Mouse (Mus musculus) embryonic facial prominence, embryonic 14.5 days (tissue): ENCODE measurements around the gene Ndufs1. TPM values are rescaled to one million over a fixed set of nuclear protein-coding genes. Genes with fewer than 3 reads are reported as not detected.
A peak's percentile ranks its signal among the peaks of the same experiment; 100 is the strongest.

Experiments
- ATAC-seq: fragments of 200-750 bp; cut with Nextera tagmentation; 2 replicates; pipeline ENCODE4 v1.8.0; 2017; ENCODE audit warnings: low read depth, moderate number of reproducible peaks, moderate TSS enrichment
- DNase-seq: peaks from one replicate; pipeline ENCODE4 v3.0.0-alpha.2; 2015; ENCODE audit warnings: low spot score
- H3K27ac ChIP-seq: fragments of 300-500 bp; sonication (generic); replicated peaks from 2 replicates; pipeline ENCODE4 v1.5.1; 2014; ENCODE audit warnings: low read depth, mild to moderate bottlenecking, low read length, moderate library complexity
- H3K27me3 ChIP-seq: fragments of 300-500 bp; sonication (generic); replicated peaks from 2 replicates; pipeline ENCODE4 v1.6.1; 2014; ENCODE audit warnings: low read length; ENCODE audit not compliant: control insufficient read depth, insufficient read depth
- H3K36me3 ChIP-seq: fragments of 300-500 bp; sonication (generic); 2 replicates; pipeline ENCODE4 v1.6.1; 2014; ENCODE audit warnings: low read length, mixed read lengths; ENCODE audit not compliant: control insufficient read depth, insufficient read depth
- H3K4me1 ChIP-seq: fragments of 300-500 bp; sonication (generic); 2 replicates; pipeline ENCODE4 v1.6.1; 2014; ENCODE audit warnings: antibody characterized with exemption, low read length; ENCODE audit not compliant: control insufficient read depth, insufficient read depth
- H3K4me2 ChIP-seq: fragments of 300-500 bp; sonication (generic); 2 replicates; pipeline ENCODE4 v1.6.1; 2014; ENCODE audit warnings: low read depth, mild to moderate bottlenecking, low read length, moderate library complexity, mixed read lengths
- H3K4me3 ChIP-seq: fragments of 300-500 bp; sonication (generic); 2 replicates; pipeline ENCODE4 v1.5.1; 2014; ENCODE audit warnings: low read depth, mild to moderate bottlenecking, low read length
- H3K9ac ChIP-seq: fragments of 300-500 bp; sonication (generic); 2 replicates; pipeline ENCODE4 v1.6.1; 2014; ENCODE audit warnings: low read depth, mild to moderate bottlenecking, low read length, moderate library complexity, mixed read lengths
- H3K9me3 ChIP-seq: fragments of 300-500 bp; sonication (generic); 2 replicates; pipeline ENCODE4 v1.6.1; 2016; ENCODE audit warnings: low read length; ENCODE audit not compliant: control insufficient read depth
- WGBS: fragments of 180-500 bp; shearing (Covaris S2); extraction: QIAGEN DNeasy Blood & Tissue Kit; methylation state at CpG from one replicate; pipeline ENCODE4 v1.1.7; 2014; 5-methylcytosine and 5-hydroxymethylcytosine counted together
- polyA plus RNA-seq: library from polyadenylated mRNA; unstranded; fragments of >200 nt; fragmentation: Nextera tagmentation; extraction: Ambion mirVana; gene quantifications from 2 replicates; pipeline ENCODE4 v1.2.1, GENCODE M21; 2014

Gene Ndufs1
- 122 and 131 TPM in 2 replicates for polyA plus RNA-seq

DNA sequence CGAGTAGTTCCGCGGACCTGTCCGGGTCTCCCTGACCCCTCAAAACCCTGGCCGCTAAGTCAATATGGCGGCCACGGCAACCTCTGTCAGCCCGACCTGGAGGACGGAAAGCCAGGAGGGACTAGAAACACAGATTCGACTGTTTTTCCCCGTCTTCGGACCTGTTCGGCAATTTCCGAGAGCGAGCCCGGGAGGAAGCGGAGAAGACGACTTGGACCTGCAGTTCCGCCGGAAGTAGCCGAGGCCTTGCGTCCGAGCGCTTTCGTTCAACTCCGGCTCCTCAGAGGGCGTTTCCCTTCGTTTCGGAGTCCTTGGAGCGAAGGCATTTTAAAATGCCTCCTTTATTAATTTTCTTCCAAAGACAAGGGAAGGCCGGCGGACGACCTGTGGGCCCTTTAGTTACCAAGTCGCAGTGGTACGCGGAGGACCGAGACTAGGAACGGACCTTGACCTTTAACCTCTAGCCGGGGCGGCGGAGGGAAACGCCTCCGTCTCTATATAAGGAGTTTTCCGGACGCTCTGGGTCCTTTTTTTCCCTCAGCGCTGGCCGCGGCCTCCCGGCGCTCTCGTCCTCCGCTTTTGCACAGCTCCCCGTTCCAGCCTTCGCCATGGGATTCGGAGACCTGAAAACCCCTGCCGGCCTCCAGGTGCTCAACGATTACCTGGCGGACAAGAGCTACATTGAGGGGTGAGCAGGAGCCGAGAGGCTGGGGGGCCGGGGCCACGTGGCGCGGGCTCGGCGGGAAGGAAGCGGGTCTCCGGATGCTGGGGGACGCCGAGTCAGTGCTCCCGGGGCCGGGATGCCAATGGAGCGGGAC lies at the start of gene Ndufs1, which contains the start of gene Eef1b2:
TSS of gene Ndufs1 (minus strand) at position 230 of the 818 bp plus-strand sequence.
TSS of gene Eef1b2 (plus strand) at position 222 of the 818 bp plus-strand sequence.
- Histone ChIP-seq H3K4me2 (peak within 1 kb of the TSS; percentile 90), H3K4me1 (peaks cover 15% of the 10 kb centered on the region; the same call in 1 of the 2 replicates), H3K27ac (peak within 1 kb of the TSS; percentile 92), H3K9me3 (no peaks in the 10 kb centered on the region), H3K9ac (peak within 1 kb of the TSS; percentile 96), H3K36me3 (peaks cover 37% of the 10 kb centered on the region), H3K4me3 (peak within 1 kb of the TSS; percentile 98), H3K27me3 (no peaks in the 10 kb centered on the region)
- 0% methylated on average over 63 of the region's 72 CpGs for WGBS
- DNase-seq (peak; percentile 99), ATAC-seq (peak; percentile 92)

DNA sequence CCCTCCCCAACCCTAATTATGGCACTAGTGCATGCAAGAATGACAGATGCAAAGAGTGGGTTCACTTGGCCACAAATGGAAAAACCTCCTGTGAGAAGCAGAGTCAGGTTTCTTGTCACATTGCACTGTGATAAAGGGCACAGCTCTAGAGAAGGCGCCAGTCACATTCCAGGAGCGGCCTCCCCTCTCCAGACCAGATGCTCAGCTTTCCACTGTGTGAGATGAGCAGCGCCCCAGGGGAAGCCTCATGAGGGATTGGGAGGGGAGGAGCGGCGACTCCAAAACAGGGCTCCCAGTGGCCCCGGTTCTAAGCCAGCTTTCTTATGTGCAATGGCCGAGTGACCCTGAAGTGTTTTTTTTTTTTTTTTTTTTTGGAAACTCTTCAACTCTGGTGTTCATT lies 49.3 kb upstream of the Ndufs1 start:
- Histone ChIP-seq H3K27ac (no peak overlapping the region), H3K4me2 (no peak overlapping the region), H3K4me1 (0 out of 2 replicates have a peak, but pooled peaks cover 4% of the 10 kb centered on the region), H3K9ac (no peak overlapping the region), H3K4me3 (no peak overlapping the region), H3K27me3 (no peaks in the 10 kb centered on the region), H3K36me3 (no peaks in the 10 kb centered on the region), H3K9me3 (no peaks in the 10 kb centered on the region)
- DNase-seq (peak; percentile 79), ATAC-seq (peak; percentile 79)
- 12% methylated on average over 7 of the region's 7 CpGs for WGBS

DNA sequence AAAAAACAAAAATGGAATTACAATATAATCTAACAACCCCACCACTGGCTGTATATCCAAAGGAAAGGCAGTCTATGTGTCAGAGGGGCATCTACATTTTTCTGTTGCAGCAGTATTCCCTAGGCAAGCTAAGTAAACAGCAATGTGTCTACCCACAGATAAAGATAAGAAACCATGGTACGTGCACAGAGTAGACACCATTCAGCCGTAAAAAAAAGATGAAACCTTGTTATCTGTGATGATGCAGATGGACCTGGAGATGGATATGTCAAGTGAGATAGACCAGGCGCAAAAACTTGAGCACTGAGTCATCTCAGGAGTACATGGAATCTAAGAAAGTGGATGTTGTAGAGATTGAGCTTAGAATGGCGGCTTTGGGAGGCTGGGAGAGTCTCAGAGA lies 48.4 kb upstream of the Ndufs1 start:
- Histone ChIP-seq H3K27ac (no peak overlapping the region), H3K4me3 (no peak overlapping the region), H3K9ac (no peak overlapping the region), H3K9me3 (no peaks in the 10 kb centered on the region), H3K36me3 (no peaks in the 10 kb centered on the region), H3K27me3 (no peaks in the 10 kb centered on the region), H3K4me2 (no peak overlapping the region), H3K4me1 (0 out of 2 replicates have a peak, but pooled peaks cover 4% of the 10 kb centered on the region)
- no peak for ATAC-seq
- 81% methylated on average over 4 of the region's 4 CpGs for WGBS
- DNase-seq: no peak

DNA sequence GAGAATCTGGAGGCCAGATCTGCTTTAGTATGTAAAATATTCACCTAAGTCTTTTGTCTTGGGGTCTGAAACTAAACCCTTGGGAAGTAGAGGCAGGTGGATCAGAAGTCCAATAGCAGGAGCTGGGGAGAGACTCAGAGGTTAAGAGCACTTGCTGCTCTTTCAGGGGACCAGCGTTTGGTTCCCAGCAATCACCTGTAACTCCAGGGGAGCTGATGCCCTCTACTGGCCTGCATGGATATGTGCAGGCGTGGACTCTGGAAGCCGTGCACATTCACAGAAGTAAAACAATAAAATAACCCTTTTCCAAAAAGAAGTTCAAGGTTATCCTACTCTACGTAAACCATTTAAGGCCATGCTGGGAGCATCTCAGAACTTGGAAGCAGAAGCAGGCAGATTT lies 42.6 kb upstream of the Ndufs1 start:
- no peak for ATAC-seq

DNA sequence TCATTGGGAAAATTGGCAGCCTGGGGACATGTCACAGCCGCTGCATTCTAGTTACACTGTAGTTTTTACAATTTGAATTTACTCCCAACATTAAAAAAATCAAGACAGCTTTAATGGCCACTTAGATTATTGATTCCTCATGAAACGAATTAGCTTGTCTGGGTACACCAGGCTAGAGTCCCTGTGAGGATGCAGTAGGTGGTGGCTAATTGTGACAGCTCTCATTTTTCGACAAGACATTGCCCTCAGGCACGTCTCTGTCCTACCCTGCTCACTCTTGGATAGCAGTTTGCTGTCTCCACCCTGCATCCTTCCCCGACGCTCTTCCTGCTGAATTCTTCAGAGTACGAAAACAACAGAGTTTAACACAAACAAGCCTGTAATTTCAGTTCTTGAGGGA lies 38.0 kb upstream of the Ndufs1 start:
- Histone ChIP-seq H3K36me3 (no peaks in the 10 kb centered on the region), H3K27ac (no peak overlapping the region), H3K4me2 (no peak overlapping the region), H3K4me3 (no peak overlapping the region), H3K4me1 (peaks cover 11% of the 10 kb centered on the region; the same call in 1 of the 2 replicates), H3K27me3 (no peaks in the 10 kb centered on the region), H3K9me3 (no peaks in the 10 kb centered on the region), H3K9ac (no peak overlapping the region)
- DNase-seq: no peak
- no peak for ATAC-seq
- 19% methylated on average over 7 of the region's 7 CpGs for WGBS

More for the DNA sequence above, 42.6 kb upstream of the Ndufs1 start:
- no peak overlapping the region for H3K4me3 ChIP-seq
- no peak for DNase-seq
- no peak overlapping the region for H3K4me2 ChIP-seq
- no peaks in the 10 kb centered on the region for H3K36me3 ChIP-seq
- 90% methylated on average over 4 of the region's 4 CpGs for WGBS
- H3K9ac ChIP-seq: no peak overlapping the region
- no peaks in the 10 kb centered on the region for H3K27me3 ChIP-seq
- H3K9me3 ChIP-seq: no peaks in the 10 kb centered on the region
- no peak overlapping the region for H3K27ac ChIP-seq
- 0 out of 2 replicates have a peak, but pooled peaks cover 5% of the 10 kb centered on the region for H3K4me1 ChIP-seq

DNA sequence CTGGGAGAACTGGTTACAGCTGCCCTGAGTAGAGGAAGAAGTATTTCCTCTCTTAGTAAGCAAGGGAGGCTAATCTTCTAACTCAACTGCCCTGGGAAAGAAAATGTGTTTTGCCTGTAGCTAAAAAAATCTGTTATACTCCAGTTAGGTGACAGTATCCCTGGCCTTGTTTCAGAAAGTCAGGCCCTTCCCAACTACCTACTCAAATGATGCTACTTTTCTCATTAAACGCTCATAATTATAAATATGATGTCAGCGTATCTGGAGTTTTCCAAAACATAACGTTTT lies 37.6 kb upstream of the Ndufs1 start, which contains the start of gene Gpr1:
TSS of gene Gpr1 (minus strand) at position 273 of the 288 bp plus-strand sequence.
- WGBS: 23% methylated on average over 3 of the region's 3 CpGs
- ATAC-seq: no peak

DNA sequence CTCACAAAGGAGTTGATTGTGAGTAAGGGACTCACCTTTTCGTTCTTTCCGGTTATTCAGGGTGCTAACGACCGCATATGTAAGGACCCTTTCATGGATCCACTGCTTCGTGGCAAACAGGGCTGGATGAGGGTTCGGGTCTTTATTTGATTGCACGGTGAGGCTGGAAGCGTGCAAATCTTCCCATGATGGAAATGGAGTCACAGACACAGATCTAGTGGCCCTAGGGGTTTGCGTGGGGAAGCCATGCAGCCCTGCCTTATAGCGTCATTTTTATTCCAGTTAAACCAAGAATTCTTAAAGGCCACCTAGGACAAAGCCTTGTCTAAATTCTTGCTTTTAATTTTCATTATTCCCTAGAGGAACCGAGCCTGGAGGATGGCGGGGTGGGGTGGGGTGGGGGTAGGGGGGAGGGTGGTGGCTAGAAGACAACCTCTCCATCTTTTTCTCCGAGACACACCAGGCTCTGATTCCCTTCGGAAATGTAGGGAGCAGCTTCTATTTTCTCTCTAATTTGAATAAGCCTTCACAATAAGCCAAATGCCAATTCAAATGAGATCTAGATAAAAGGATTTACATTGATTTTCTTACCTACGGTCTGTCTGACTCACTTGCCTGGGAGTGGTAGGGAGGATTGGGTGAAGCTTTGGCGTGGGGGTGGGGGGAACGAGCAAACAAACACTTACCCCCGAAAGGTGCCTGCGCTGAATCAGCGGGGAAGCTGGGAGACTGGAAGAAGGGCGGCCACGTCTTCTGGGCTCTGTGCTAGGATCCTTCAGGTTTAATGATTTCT lies 37.0 kb upstream of the Ndufs1 start:
- 0 out of 2 replicates have a peak overlapping the region, but pooled peaks have one; percentile 10 for H3K4me3 ChIP-seq
- peak overlapping the region; percentile 38 for H3K4me2 ChIP-seq
- H3K36me3 ChIP-seq: no peaks in the 10 kb centered on the region
- H3K4me1 ChIP-seq: peaks cover 11% of the 10 kb centered on the region; the same call in 1 of the 2 replicates
- H3K9me3 ChIP-seq: no peaks in the 10 kb centered on the region
- no peak overlapping the region for H3K27ac ChIP-seq
- H3K9ac ChIP-seq: peak overlapping the region; percentile 7; the same call in 1 of the 2 replicates
- no peak for ATAC-seq
- no peaks in the 10 kb centered on the region for H3K27me3 ChIP-seq
- WGBS: 17% methylated on average over 22 of the region's 22 CpGs
- no peak for DNase-seq

More for the DNA sequence above, 37.6 kb upstream of the Ndufs1 start, which contains the start of gene Gpr1:
- H3K36me3 ChIP-seq: no peaks in the 10 kb centered on the region
- 0 out of 2 replicates have a peak within 1 kb of the TSS, but pooled peaks have one; percentile 10 for H3K4me3 ChIP-seq
- peaks cover 11% of the 10 kb centered on the region; the same call in 1 of the 2 replicates for H3K4me1 ChIP-seq
- no peak for DNase-seq
- H3K27ac ChIP-seq: no peak within 1 kb of the TSS
- H3K4me2 ChIP-seq: peak within 1 kb of the TSS; percentile 38
- peak within 1 kb of the TSS; percentile 7; the same call in 1 of the 2 replicates for H3K9ac ChIP-seq
- H3K27me3 ChIP-seq: no peaks in the 10 kb centered on the region
- H3K9me3 ChIP-seq: no peaks in the 10 kb centered on the region

DNA sequence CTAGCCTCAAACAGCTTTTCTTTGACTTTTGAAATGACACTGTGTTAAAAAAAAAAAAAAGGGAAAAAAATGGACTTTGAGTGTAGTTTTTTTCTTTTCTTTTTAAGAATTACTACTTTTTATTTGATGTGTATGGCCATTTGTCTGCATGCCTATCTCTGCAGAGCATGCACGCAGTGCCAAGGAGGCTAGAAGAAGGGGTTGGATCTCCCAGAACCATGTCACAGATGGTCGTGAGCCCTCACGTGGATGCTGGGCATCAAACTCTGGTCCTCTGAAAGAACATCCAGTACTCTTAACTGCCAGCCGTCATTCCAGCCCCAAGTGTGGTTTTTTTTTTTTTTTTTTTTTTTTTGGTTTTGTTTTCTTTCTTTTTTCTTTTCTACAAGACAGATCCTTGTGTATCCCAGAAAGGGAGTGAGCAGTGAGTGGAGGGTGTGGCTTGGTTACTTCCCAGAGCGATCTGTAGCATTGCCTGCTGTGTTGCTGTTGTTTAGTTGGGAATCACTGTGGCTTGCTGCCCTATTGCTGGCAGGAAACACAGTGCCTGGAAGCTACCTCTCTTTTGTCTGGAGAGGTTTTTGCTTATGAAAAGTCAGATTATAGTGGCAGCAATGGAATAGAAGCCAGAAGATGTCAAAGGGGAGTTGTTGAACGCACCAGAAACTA lies 33.4 kb upstream of the Ndufs1 start:
- H3K9me3 ChIP-seq: no peaks in the 10 kb centered on the region
- WGBS: 27% methylated on average over 6 of the region's 6 CpGs

More for the DNA sequence above, 33.4 kb upstream of the Ndufs1 start:
- Histone ChIP-seq H3K9ac (no peak overlapping the region), H3K4me1 (peaks cover 11% of the 10 kb centered on the region; the same call in 1 of the 2 replicates), H3K27ac (no peak overlapping the region), H3K36me3 (no peaks in the 10 kb centered on the region), H3K4me3 (no peak overlapping the region), H3K27me3 (no peaks in the 10 kb centered on the region), H3K4me2 (no peak overlapping the region)
- ATAC-seq: no peak
- no peak for DNase-seq
